Comparison of ENCODE assay signal across 9 mouse cellular contexts in genomic region chr19:25374926-25375325, GRCm38 (mm10).
A peak's percentile ranks its signal among the peaks of the same experiment; 100 is the strongest.
DNase-seq lines count a peak whose midpoint lies in the region; ATAC-seq and TF ChIP-seq lines count a peak whose summit lies in the region.
"Had no signal": no experiment of that assay in that cellular context is flagged by ENCODE, and none has a peak within 500 bp of the region (broad histone marks: within the 10 kb centered on the region; RNA-seq: fewer than 3 reads in every experiment).

No protein-coding gene starts in this region.

- 0 out of 2 replicates have a peak overlapping the region, but pooled peaks have one; percentile 16 for H3K27ac ChIP-seq in intestine, embryonic 14.5 days (ENCODE audit: low read depth)
- no peak overlapping the region for H3K27ac ChIP-seq in intestine, postnatal 0 days (ENCODE audit: low read depth, low read length)
- H3K27ac ChIP-seq in hindbrain, embryonic 16.5 days (ENCODE audit: low read depth, low read length) = peak overlapping the region; percentile 1; the same call in 1 of the 2 replicates
- peak overlapping the region; percentile 51; the same call in 1 of the 2 replicates for H3K27ac ChIP-seq in liver, embryonic 12.5 days
- H3K27ac ChIP-seq in stomach, embryonic 15.5 days = peak overlapping the region; percentile 63

- no peak for TF ChIP-seq CTCF in intestine, postnatal 0 days (IDR thresholded peaks at IDR 0.05; ENCODE audit: low read depth)

- ATAC-seq in intestine, embryonic 14.5 days (replicated peaks; ENCODE audit: low FRiP score, low TSS enrichment, low read depth) = no peak
- no peak for ATAC-seq in intestine, postnatal 0 days
- ATAC-seq in hindbrain, embryonic 16.5 days = peak; percentile 90
- ATAC-seq in liver, embryonic 12.5 days = peak; percentile 30; the same call in 1 of the 2 replicates
- ATAC-seq in stomach, embryonic 15.5 days (ENCODE audit: insufficient read depth, low FRiP score, low read depth) = peak; percentile 81

- no peak overlapping the region for H3K4me3 ChIP-seq in intestine, embryonic 14.5 days (ENCODE audit: low read depth, low read length)
- no peak overlapping the region for H3K4me3 ChIP-seq in intestine, postnatal 0 days (ENCODE audit: low read depth, low read length)
- no peak overlapping the region for H3K4me3 ChIP-seq in hindbrain, embryonic 16.5 days (ENCODE audit: low read length)
- no peak overlapping the region for H3K4me3 ChIP-seq in liver, embryonic 12.5 days
- no peak overlapping the region for H3K4me3 ChIP-seq in stomach, embryonic 15.5 days (replicated peaks)
- H3K4me3 ChIP-seq: myocyte had no signal

- no peaks in the 10 kb centered on the region for H3K27me3 ChIP-seq in intestine, embryonic 14.5 days (replicated peaks; ENCODE audit: control insufficient read depth, insufficient read depth, low read length)
- H3K27me3 ChIP-seq in intestine, postnatal 0 days (replicated peaks; ENCODE audit: control insufficient read depth, insufficient read depth, low read length) = no peaks in the 10 kb centered on the region
- H3K27me3 ChIP-seq in hindbrain, embryonic 16.5 days (replicated peaks; ENCODE audit: control insufficient read depth, insufficient read depth, low read length) = no peaks in the 10 kb centered on the region
- H3K27me3 ChIP-seq in liver, embryonic 12.5 days (replicated peaks) = peaks cover 24% of the 10 kb centered on the region
- no peaks in the 10 kb centered on the region for H3K27me3 ChIP-seq in stomach, embryonic 15.5 days (replicated peaks)

- WGBS in intestine, embryonic 14.5 days = 21% methylated on average over 12 of the region's 12 CpGs
- WGBS in intestine, postnatal 0 days = 29% methylated on average over 12 of the region's 12 CpGs
- 7% methylated on average over 12 of the region's 12 CpGs for WGBS in hindbrain, embryonic 16.5 days
- 18% methylated on average over 12 of the region's 12 CpGs for WGBS in liver, embryonic 12.5 days (ENCODE audit: insufficient replicate concordance)
- WGBS in stomach, embryonic 15.5 days = 21% methylated on average over 12 of the region's 12 CpGs

- intact Hi-C loops in left cerebral cortex, postnatal 14 days (cut with DNase I) = no loop called here

- DNase-seq in intestine, embryonic 14.5 days (ENCODE audit: low spot score) = no peak
- peak; percentile 17 to 39 for DNase-seq in cerebellum, adult 18-20 months
- peak; percentile 64 for DNase-seq in gastrocnemius, postnatal 25 days
- no peak for DNase-seq in left cerebral cortex, postnatal 14 days (ENCODE audit: low spot score in 2 of 2)

- no peak overlapping the region for H3K4me2 ChIP-seq in intestine, embryonic 14.5 days (ENCODE audit: low read length)
- H3K4me2 ChIP-seq in intestine, postnatal 0 days (replicated peaks; ENCODE audit: low read depth) = no peak overlapping the region
- no peak overlapping the region for H3K4me2 ChIP-seq in hindbrain, embryonic 16.5 days (ENCODE audit: low read length)
- no peak overlapping the region for H3K4me2 ChIP-seq in liver, embryonic 12.5 days
- 0 out of 2 replicates have a peak overlapping the region, but pooled peaks have one; percentile 19 for H3K4me2 ChIP-seq in stomach, embryonic 15.5 days

- peaks cover 8% of the 10 kb centered on the region for H3K4me1 ChIP-seq in intestine, embryonic 14.5 days (replicated peaks; ENCODE audit: control insufficient read depth, insufficient read depth, low read length)
- no peaks in the 10 kb centered on the region for H3K4me1 ChIP-seq in intestine, postnatal 0 days (replicated peaks; ENCODE audit: control insufficient read depth, insufficient read depth, low read length)
- H3K4me1 ChIP-seq in hindbrain, embryonic 16.5 days (ENCODE audit: control insufficient read depth, insufficient read depth, low read depth, low read length) = peaks cover 11% of the 10 kb centered on the region
- H3K4me1 ChIP-seq in liver, embryonic 12.5 days = peaks cover 15% of the 10 kb centered on the region; the same call in 1 of the 2 replicates
- peaks cover 14% of the 10 kb centered on the region for H3K4me1 ChIP-seq in stomach, embryonic 15.5 days

- no peaks in the 10 kb centered on the region for H3K36me3 ChIP-seq in intestine, embryonic 14.5 days (ENCODE audit: control insufficient read depth, insufficient read depth, low read length)
- no peaks in the 10 kb centered on the region for H3K36me3 ChIP-seq in intestine, postnatal 0 days (ENCODE audit: control insufficient read depth, insufficient read depth)
- no peaks in the 10 kb centered on the region for H3K36me3 ChIP-seq in hindbrain, embryonic 16.5 days (ENCODE audit: control insufficient read depth, insufficient read depth, low read length)
- no peaks in the 10 kb centered on the region for H3K36me3 ChIP-seq in liver, embryonic 12.5 days
- no peaks in the 10 kb centered on the region for H3K36me3 ChIP-seq in stomach, embryonic 15.5 days

- no peak overlapping the region for H3K9ac ChIP-seq in intestine, embryonic 14.5 days (ENCODE audit: low read length)
- H3K9ac ChIP-seq in intestine, postnatal 0 days (ENCODE audit: low read depth, low read length) = no peak overlapping the region
- no peak overlapping the region for H3K9ac ChIP-seq in hindbrain, embryonic 16.5 days (ENCODE audit: low read depth, low read length)
- no peak overlapping the region for H3K9ac ChIP-seq in liver, embryonic 12.5 days
- no peak overlapping the region for H3K9ac ChIP-seq in stomach, embryonic 15.5 days

- H3K9me3 ChIP-seq in intestine, embryonic 14.5 days (ENCODE audit: control insufficient read depth, low read length) = no peaks in the 10 kb centered on the region
- no peaks in the 10 kb centered on the region for H3K9me3 ChIP-seq in intestine, postnatal 0 days (ENCODE audit: control insufficient read depth)
- H3K9me3 ChIP-seq in hindbrain, embryonic 16.5 days (ENCODE audit: control insufficient read depth, low read length) = no peaks in the 10 kb centered on the region
- no peaks in the 10 kb centered on the region for H3K9me3 ChIP-seq in liver, embryonic 12.5 days (replicated peaks)
- no peaks in the 10 kb centered on the region for H3K9me3 ChIP-seq in stomach, embryonic 15.5 days

Comparison
In these comparisons a context has a peak if more than half of its experiments do, and no peak if none do; other contexts are left out.
1. ATAC-seq: peak in hindbrain, embryonic 16.5 days (single experiment), liver, embryonic 12.5 days (single experiment) and stomach, embryonic 15.5 days (single experiment); none in intestine, embryonic 14.5 days (single experiment) and intestine, postnatal 0 days (single experiment).
2. DNase-seq: peak in cerebellum, adult 18-20 months (2 of 2) and gastrocnemius, postnatal 25 days (single experiment); none in intestine, embryonic 14.5 days (single experiment) and left cerebral cortex, postnatal 14 days (0 of 2).